Mouse (Mus musculus) kidney, embryonic 14.5 days (tissue): ENCODE measurements around the gene Defb29. TPM values are rescaled to one million over a fixed set of nuclear protein-coding genes. Genes with fewer than 3 reads are reported as not detected.

Experiments
- ATAC-seq: fragments of 200-750 bp; cut with Nextera tagmentation; 2 replicates; pipeline ENCODE4 v1.8.0; 2017; ENCODE audit warnings: moderate number of reproducible peaks, mild to moderate bottlenecking, moderate TSS enrichment, moderate library complexity; ENCODE audit not compliant: low FRiP score, low TSS enrichment
- H3K27ac ChIP-seq: fragments of 300-500 bp; sonication (generic); 2 replicates; pipeline ENCODE4 v1.5.1; 2014; ENCODE audit warnings: low read depth, mild to moderate bottlenecking, low read length, moderate library complexity, mixed read lengths
- H3K27me3 ChIP-seq: fragments of 300-500 bp; sonication (generic); 2 replicates; pipeline ENCODE4 v1.6.1; 2014; ENCODE audit warnings: mild to moderate bottlenecking, low read length; ENCODE audit not compliant: control insufficient read depth, insufficient read depth
- H3K36me3 ChIP-seq: fragments of 300-500 bp; sonication (generic); 2 replicates; pipeline ENCODE4 v1.6.1; 2014; ENCODE audit warnings: low read length, mixed read lengths; ENCODE audit not compliant: control insufficient read depth, insufficient read depth
- H3K4me1 ChIP-seq: fragments of 300-500 bp; sonication (generic); 2 replicates; pipeline ENCODE4 v1.6.1; 2014; ENCODE audit warnings: low read length, mixed read lengths; ENCODE audit not compliant: control insufficient read depth, insufficient read depth
- H3K4me2 ChIP-seq: fragments of 300-500 bp; sonication (generic); replicated peaks from 2 replicates; pipeline ENCODE4 v1.6.1; 2014; ENCODE audit warnings: low read depth, mild to moderate bottlenecking, low read length
- H3K4me3 ChIP-seq: fragments of 300-500 bp; sonication (generic); 2 replicates; pipeline ENCODE4 v1.5.1; 2014; ENCODE audit warnings: mild to moderate bottlenecking, low read length
- H3K9ac ChIP-seq: fragments of 300-500 bp; sonication (generic); 2 replicates; pipeline ENCODE4 v1.6.1; 2014; ENCODE audit warnings: low read depth, mild to moderate bottlenecking, low read length, moderate library complexity
- H3K9me3 ChIP-seq: fragments of 300-500 bp; sonication (generic); 2 replicates; pipeline ENCODE4 v1.6.1; 2016; ENCODE audit warnings: low read length; ENCODE audit not compliant: control insufficient read depth
- WGBS: fragments of 180-500 bp; shearing (Covaris S2); extraction: QIAGEN DNeasy Blood & Tissue Kit; methylation state at CpG from one replicate; pipeline ENCODE4 v1.1.7; 2014; 5-methylcytosine and 5-hydroxymethylcytosine counted together
- polyA plus RNA-seq: library from polyadenylated mRNA; unstranded; fragments of >200 nt; fragmentation: Nextera tagmentation; extraction: Ambion mirVana; gene quantifications from 2 replicates; pipeline ENCODE4 v1.2.1, GENCODE M21; 2014

The Defb29 gene
- 0.66 TPM in 1 of 2 replicates, not detected in the other for polyA plus RNA-seq

- peaks cover 5% of the 10 kb centered on the region; the same call in 1 of the 2 replicates for H3K9me3 ChIP-seq
- H3K27me3 ChIP-seq, result no peaks in the 10 kb centered on the region
- no peak within 1 kb of the TSS for H3K27ac ChIP-seq
- no peak within 1 kb of the TSS for H3K4me3 ChIP-seq
- 0 out of 2 replicates have a peak, but pooled peaks have one; percentile 43 for ATAC-seq
- no peak within 1 kb of the TSS for H3K4me2 ChIP-seq
- 31% methylated on average over 13 of the region's 13 CpGs for WGBS
- H3K36me3 ChIP-seq, result no peaks in the 10 kb centered on the region
- H3K9ac ChIP-seq, result no peak within 1 kb of the TSS
- H3K4me1 ChIP-seq, result peaks cover 9% of the 10 kb centered on the region; the same call in 1 of the 2 replicates
These were observed at the start of gene Defb29 for GRCm38 (mm10) chr2:152539944-152540710. Defb29 (minus strand) TSS chr2:152540098.

- Histone ChIP-seq H3K9me3 (no peaks in the 10 kb centered on the region), H3K4me3 (no peak overlapping the region), H3K9ac (no peak overlapping the region), H3K36me3 (no peaks in the 10 kb centered on the region), H3K27ac (no peak overlapping the region), H3K4me2 (no peak overlapping the region), H3K4me1 (0 out of 2 replicates have a peak, but pooled peaks cover 10% of the 10 kb centered on the region), H3K27me3 (no peaks in the 10 kb centered on the region)
- 33% methylated on average over 6 of the region's 6 CpGs for WGBS
- no peak for ATAC-seq
These were observed 49.1 kb upstream of the Defb29 start for GRCm38 (mm10) chr2:152589021-152589420.

- no peak overlapping the region for H3K4me3 ChIP-seq
- H3K4me2 ChIP-seq, result no peak overlapping the region
- no peak overlapping the region for H3K9ac ChIP-seq
- H3K27me3 ChIP-seq, result no peaks in the 10 kb centered on the region
- H3K27ac ChIP-seq, result no peak overlapping the region
- no peaks in the 10 kb centered on the region for H3K9me3 ChIP-seq
- H3K4me1 ChIP-seq, result 0 out of 2 replicates have a peak, but pooled peaks cover 10% of the 10 kb centered on the region
- ATAC-seq, result no peak
- no peaks in the 10 kb centered on the region for H3K36me3 ChIP-seq
- WGBS, result 38% methylated on average over 2 of the region's 2 CpGs
These were observed 48.6 kb upstream of the Defb29 start for GRCm38 (mm10) chr2:152588450-152588849.

GRCm38 (mm10) chr2:152586926-152587560 lies 47.1 kb upstream of the Defb29 start:
- 78% methylated on average over 4 of the region's 4 CpGs for WGBS
- Histone ChIP-seq H3K4me3 (no peak overlapping the region), H3K36me3 (no peaks in the 10 kb centered on the region), H3K27ac (no peak overlapping the region), H3K4me2 (no peak overlapping the region), H3K27me3 (no peaks in the 10 kb centered on the region), H3K4me1 (0 out of 2 replicates have a peak, but pooled peaks cover 10% of the 10 kb centered on the region), H3K9me3 (no peaks in the 10 kb centered on the region), H3K9ac (no peak overlapping the region)
- no peak for ATAC-seq

GRCm38 (mm10) chr2:152580612-152581011 lies 40.7 kb upstream of the Defb29 start:
- WGBS, result 77% methylated on average over 11 of the region's 11 CpGs
- no peak overlapping the region for H3K9ac ChIP-seq
- H3K9me3 ChIP-seq, result no peaks in the 10 kb centered on the region
- H3K4me3 ChIP-seq, result no peak overlapping the region
- H3K27ac ChIP-seq, result no peak overlapping the region
- H3K4me1 ChIP-seq, result no peaks in the 10 kb centered on the region
- no peaks in the 10 kb centered on the region for H3K36me3 ChIP-seq
- H3K4me2 ChIP-seq, result no peak overlapping the region
- H3K27me3 ChIP-seq, result no peaks in the 10 kb centered on the region
- no peak for ATAC-seq

GRCm38 (mm10) chr2:152580107-152580506 lies 40.2 kb upstream of the Defb29 start, which contains the start of gene Defb19:
Defb19 (minus strand) TSS chr2:152580312.
- no peaks in the 10 kb centered on the region for H3K4me1 ChIP-seq
- 45% methylated on average over 7 of the region's 7 CpGs for whole genome bisulfite sequencing
- no peak within 1 kb of the TSS for H3K4me3 ChIP-seq
- no peaks in the 10 kb centered on the region for H3K27me3 ChIP-seq
- no peaks in the 10 kb centered on the region for H3K9me3 ChIP-seq
- H3K36me3 ChIP-seq, result no peaks in the 10 kb centered on the region
- no peak for ATAC-seq
- H3K27ac ChIP-seq, result no peak within 1 kb of the TSS
- no peak within 1 kb of the TSS for H3K4me2 ChIP-seq
- H3K9ac ChIP-seq, result no peak within 1 kb of the TSS

- Histone ChIP-seq H3K9me3 (no peaks in the 10 kb centered on the region), H3K4me3 (no peak overlapping the region), H3K36me3 (no peaks in the 10 kb centered on the region), H3K27ac (no peak overlapping the region), H3K9ac (no peak overlapping the region), H3K4me2 (no peak overlapping the region), H3K4me1 (no peaks in the 10 kb centered on the region; the same call in 1 of the 2 replicates), H3K27me3 (no peaks in the 10 kb centered on the region)
- 75% methylated on average over 8 of the region's 8 CpGs for WGBS
- ATAC-seq, result no peak
These were observed 33.6 kb upstream of the Defb29 start for GRCm38 (mm10) chr2:152573484-152573883.

GRCm38 (mm10) chr2:152572114-152572794 lies 32.4 kb upstream of the Defb29 start, which contains the start of gene Defb21:
Defb21 (plus strand) TSS chr2:152572744.
- Histone ChIP-seq H3K4me2 (no peak within 1 kb of the TSS), H3K4me1 (no peaks in the 10 kb centered on the region; the same call in 1 of the 2 replicates), H3K9ac (no peak within 1 kb of the TSS), H3K27me3 (no peaks in the 10 kb centered on the region), H3K27ac (no peak within 1 kb of the TSS), H3K9me3 (no peaks in the 10 kb centered on the region), H3K36me3 (no peaks in the 10 kb centered on the region), H3K4me3 (no peak within 1 kb of the TSS)
- 69% methylated on average over 11 of the region's 11 CpGs for WGBS
- no peak for ATAC-seq
